Mouse (Mus musculus) MEL (cell line): ENCODE measurements around the gene Sprr4. TPM values are rescaled to one million over a fixed set of nuclear protein-coding genes. Genes with fewer than 3 reads are reported as not detected.

ENCODE experiments used
- DNase-seq: peaks from one replicate; pipeline ENCODE4 v3.0.0; 2011; ENCODE audit warnings: low read depth, low spot score
- H3K27ac ChIP-seq: 2 replicates; pipeline ENCODE4 v1.5.1; 2012; ENCODE audit warnings: low read depth, mild to moderate bottlenecking, control low read depth, low read length, moderate library complexity; ENCODE audit not compliant: control insufficient read depth
- H3K27me3 ChIP-seq, 2 experiments: fragments of 150-350 bp in 1 of 2; sonication (generic) in 1 of 2; 2 replicates each; pipeline ENCODE4 v1.6.1; 2012; ENCODE audit warnings: low read length in 2 of 2, mild to moderate bottlenecking in 2 of 2, improper control_type of control experiment in 1 of 2, moderate library complexity in 1 of 2; ENCODE audit not compliant: insufficient read depth in 2 of 2, control insufficient read depth in 1 of 2
- H3K36me3 ChIP-seq, 2 experiments: 2 replicates each; pipeline ENCODE4 v1.6.1; 2012 to 2014; ENCODE audit warnings: low read length in 2 of 2, improper control_type of control experiment in 1 of 2, inconsistent platforms in 1 of 2, mild to moderate bottlenecking in 1 of 2; ENCODE audit not compliant: insufficient read depth in 2 of 2, control insufficient read depth in 1 of 2
- H3K4me1 ChIP-seq, 2 experiments: fragments of 150-350 bp in 1 of 2; sonication (generic) in 1 of 2; 2 replicates each; pipeline ENCODE4 v1.6.1; 2012; ENCODE audit warnings: low read length in 2 of 2, improper control_type of control experiment in 1 of 2, mild to moderate bottlenecking in 1 of 2; ENCODE audit not compliant: insufficient read depth in 2 of 2, control insufficient read depth in 1 of 2
- H3K4me3 ChIP-seq, 2 experiments: fragments of 150-350 bp in 1 of 2; sonication (generic) in 1 of 2; 2 replicates each; pipeline ENCODE4 v1.5.1; 2012; ENCODE audit warnings: low read depth in 2 of 2, low read length in 2 of 2, mild to moderate bottlenecking in 2 of 2, moderate library complexity in 2 of 2, control low read depth in 1 of 2, improper control_type of control experiment in 1 of 2; ENCODE audit not compliant: control insufficient read depth in 1 of 2, insufficient read depth in 1 of 2
- H3K79me2 ChIP-seq: 2 replicates; pipeline ENCODE4 v1.6.1; 2012; ENCODE audit warnings: mild to moderate bottlenecking, low read length, moderate library complexity; ENCODE audit not compliant: control insufficient read depth, poor library complexity, insufficient read depth
- H3K9ac ChIP-seq: 2 replicates; pipeline ENCODE4 v1.6.1; 2012; ENCODE audit warnings: low read depth, mild to moderate bottlenecking, control low read depth, low read length, moderate library complexity; ENCODE audit not compliant: control insufficient read depth, poor library complexity, severe bottlenecking
- H3K9me3 ChIP-seq: fragments of 150-350 bp; sonication (generic); replicated peaks from 2 replicates; pipeline ENCODE4 v1.6.1; 2012; ENCODE audit warnings: mild to moderate bottlenecking, low read length, improper control_type of control experiment, moderate library complexity; ENCODE audit not compliant: insufficient read depth
- BHLHE40 ChIP-seq: IDR thresholded peaks from 2 replicates; pipeline ENCODE4 v1.6.1; 2012; ENCODE audit warnings: low read depth, mild to moderate bottlenecking, inconsistent platforms, low read length, improper control_type of control experiment, borderline replicate concordance
- E2F4 ChIP-seq: IDR thresholded peaks from 2 replicates; pipeline ENCODE4 v1.6.1; 2011; ENCODE audit warnings: low read depth, low read length, improper control_type of control experiment, borderline replicate concordance
- ELF1 ChIP-seq: IDR thresholded peaks from 2 replicates; pipeline ENCODE4 v1.6.1; 2014; ENCODE audit warnings: low read depth, mild to moderate bottlenecking, inconsistent platforms, low read length, improper control_type of control experiment, moderate library complexity
- EP300 ChIP-seq, 2 experiments: IDR thresholded peaks; 2 replicates each; pipeline ENCODE4 v1.6.1; 2011; ENCODE audit warnings: improper control_type of control experiment in 2 of 2, low read length in 2 of 2, low read depth in 1 of 2, mild to moderate bottlenecking in 1 of 2
- GABPA ChIP-seq: IDR thresholded peaks from 2 replicates; pipeline ENCODE4 v1.6.1; 2012; ENCODE audit warnings: low read depth, mild to moderate bottlenecking, inconsistent platforms, low read length, improper control_type of control experiment, moderate library complexity
- GATA1 ChIP-seq: IDR thresholded peaks from 2 replicates; pipeline ENCODE4 v1.6.1; 2011; ENCODE audit warnings: low read depth, low read length, improper control_type of control experiment
- HCFC1 ChIP-seq: IDR thresholded peaks from 2 replicates; pipeline ENCODE4 v1.6.1; 2012; ENCODE audit warnings: low read depth, mild to moderate bottlenecking, inconsistent platforms, low read length, improper control_type of control experiment, moderate library complexity
- MAFK ChIP-seq: IDR thresholded peaks from 2 replicates; pipeline ENCODE4 v1.6.1; 2011; ENCODE audit warnings: low read depth, mild to moderate bottlenecking, low read length, improper control_type of control experiment, borderline replicate concordance
- MAX ChIP-seq: IDR thresholded peaks from 2 replicates; pipeline ENCODE4 v1.6.1; 2011; ENCODE audit warnings: low read length, improper control_type of control experiment
- MXI1 ChIP-seq: IDR thresholded peaks from 2 replicates; pipeline ENCODE4 v1.6.1; 2011; ENCODE audit warnings: mild to moderate bottlenecking, low read depth, low read length, improper control_type of control experiment
- MYB ChIP-seq: IDR thresholded peaks from 2 replicates; pipeline ENCODE4 v1.6.1; 2011; ENCODE audit warnings: mild to moderate bottlenecking, low read depth, low read length, improper control_type of control experiment
- MYC ChIP-seq: IDR thresholded peaks from 2 replicates; pipeline ENCODE4 v1.6.1; 2011; ENCODE audit warnings: low read depth, mild to moderate bottlenecking, low read length, improper control_type of control experiment, moderate library complexity
- SIN3A ChIP-seq: IDR thresholded peaks from 2 replicates; pipeline ENCODE4 v1.6.1; 2012; ENCODE audit warnings: low read length, improper control_type of control experiment, inconsistent platforms
- SMC3 ChIP-seq: IDR thresholded peaks from 2 replicates; pipeline ENCODE4 v1.6.1; 2011; ENCODE audit warnings: low read depth, low read length, improper control_type of control experiment
- TBP ChIP-seq: IDR thresholded peaks from 2 replicates; pipeline ENCODE4 v1.8.0; 2011; ENCODE audit warnings: low read depth, low read length, improper control_type of control experiment
- UBTF ChIP-seq: IDR thresholded peaks from 2 replicates; pipeline ENCODE4 v1.6.1; 2012; ENCODE audit warnings: low read depth, mild to moderate bottlenecking, inconsistent platforms, low read length, improper control_type of control experiment, moderate library complexity, borderline replicate concordance; ENCODE audit not compliant: insufficient read depth
- USF1 ChIP-seq: IDR thresholded peaks from 2 replicates; pipeline ENCODE4 v1.6.1; 2014; ENCODE audit warnings: low read depth, mild to moderate bottlenecking, inconsistent platforms, low read length, improper control_type of control experiment, moderate library complexity
- USF2 ChIP-seq, 2 experiments: IDR thresholded peaks; 2 replicates each; pipeline ENCODE4 v1.6.1; 2011 to 2012; ENCODE audit warnings: improper control_type of control experiment in 2 of 2, low read length in 2 of 2, borderline replicate concordance in 1 of 2, inconsistent platforms in 1 of 2, low read depth in 1 of 2, mild to moderate bottlenecking in 1 of 2; ENCODE audit not compliant: insufficient read depth in 1 of 2
- ZC3H11A ChIP-seq: IDR thresholded peaks from 2 replicates; pipeline ENCODE4 v1.6.1; 2012; ENCODE audit warnings: low read depth, mild to moderate bottlenecking, inconsistent platforms, low read length, improper control_type of control experiment
- ZKSCAN1 ChIP-seq: IDR thresholded peaks from 2 replicates; pipeline ENCODE4 v1.6.1; 2012; ENCODE audit warnings: low read depth, mild to moderate bottlenecking, inconsistent platforms, low read length, improper control_type of control experiment, moderate library complexity
- ZNF384 ChIP-seq: IDR thresholded peaks from 2 replicates; pipeline ENCODE4 v1.6.1; 2012; ENCODE audit warnings: low read depth, mild to moderate bottlenecking, inconsistent platforms, low read length, improper control_type of control experiment
- polyA plus RNA-seq, 2 experiments: library from polyadenylated mRNA; stranded (reverse) in 1 of 2; unstranded in 1 of 2; fragments of >175 nt in 1 of 2; fragments of >200 nt in 1 of 2; gene quantifications; 2 replicates each; pipeline versions ENCODE4 v1.2.1 to v1.2.4; 2012; ENCODE audit warnings: low replicate concordance in 2 of 2, low read depth in 1 of 2; ENCODE audit not compliant: insufficient read length in 2 of 2, insufficient read depth in 1 of 2, missing spikeins in 1 of 2
- total RNA-seq: library from RNA; depleted of rRNA; stranded (reverse); fragments of 300-350 nt; gene quantifications from 2 replicates; pipeline ENCODE4 v1.2.3, GENCODE M21; 2012; rRNA removed

Gene Sprr4
- total RNA-seq (not detected in 2 replicates), polyA plus RNA-seq (not detected)

DNA sequence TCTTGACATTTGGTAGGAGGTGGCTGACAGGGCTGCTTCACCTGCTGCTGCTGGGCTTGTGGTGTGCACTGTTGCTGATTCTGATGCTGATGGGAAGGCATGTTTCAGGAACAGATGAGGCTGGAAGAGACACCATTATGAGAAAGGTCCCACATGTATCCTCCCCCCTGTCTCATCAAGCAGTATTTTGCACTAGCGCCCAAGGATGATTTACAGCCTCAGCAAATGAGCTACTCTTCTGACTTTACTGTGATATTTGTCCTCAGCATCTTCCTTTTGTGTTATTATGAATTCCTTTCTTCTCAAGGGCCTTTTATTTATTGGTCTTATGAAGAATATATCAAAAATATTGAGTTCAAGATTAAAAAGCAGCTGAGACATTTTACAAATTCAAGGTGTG, at the start of gene Sprr4:
Gene Sprr4, minus strand, starts transcription at position 101 of the 400 bp plus-strand sequence.
- no peak within 1 kb of the TSS for H3K27ac ChIP-seq
- no peak for TF ChIP-seq ZKSCAN1
- TF ChIP-seq ELF1: no peak
- TF ChIP-seq ZNF384: no peak
- TF ChIP-seq TBP: no peak
- TF ChIP-seq GATA1: no peak
- no peak for TF ChIP-seq BHLHE40
- no peak for TF ChIP-seq MXI1
- TF ChIP-seq MYC: no peak
- no peak for TF ChIP-seq MAX
- TF ChIP-seq MYB: no peak
- no peak for TF ChIP-seq SMC3
- TF ChIP-seq E2F4: no peak
- TF ChIP-seq USF1: no peak
- no peak for TF ChIP-seq UBTF
- no peak for TF ChIP-seq SIN3A
- TF ChIP-seq EP300 (IDR thresholded peaks at IDR 0.05; ENCODE audit: low read depth in 1 of 2, low read length in 2 of 2): no peak
- no peak for TF ChIP-seq ZC3H11A
- no peak for TF ChIP-seq HCFC1
- DNase-seq: no peak
- H3K4me3 ChIP-seq: no peak within 1 kb of the TSS
- H3K36me3 ChIP-seq: no peaks in the 10 kb centered on the region
- H3K9ac ChIP-seq: no peak within 1 kb of the TSS
- no peaks in the 10 kb centered on the region for H3K27me3 ChIP-seq
- no peaks in the 10 kb centered on the region for H3K4me1 ChIP-seq
- H3K9me3 ChIP-seq: no peaks in the 10 kb centered on the region
- no peaks in the 10 kb centered on the region for H3K79me2 ChIP-seq

DNA sequence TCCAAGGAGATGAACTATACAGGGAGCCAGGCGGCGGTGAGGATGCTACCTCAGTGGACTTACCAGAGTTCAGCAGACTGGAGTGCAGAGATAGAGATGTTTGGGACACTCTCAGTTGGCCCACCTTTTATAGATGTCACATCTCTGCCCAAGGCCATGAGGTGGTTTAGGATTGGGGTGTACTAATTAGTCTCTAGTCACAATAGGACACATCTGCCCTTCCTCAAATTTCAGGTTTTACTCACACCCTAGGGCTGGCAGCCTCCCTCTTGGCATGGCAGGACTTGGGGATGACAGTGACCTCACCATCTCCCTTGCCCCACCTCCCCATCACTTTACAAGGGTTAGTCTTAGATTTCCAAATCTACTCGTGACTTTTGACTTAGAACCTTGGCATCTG, 34.1 kb upstream of the Sprr4 start, which contains the start of gene 2310046K23Rik:
Gene 2310046K23Rik, minus strand, starts transcription at position 101 of the 400 bp plus-strand sequence.
- Histone ChIP-seq H3K27me3 (no peaks in the 10 kb centered on the region), H3K9ac (no peak within 1 kb of the TSS), H3K27ac (no peak within 1 kb of the TSS), H3K9me3 (no peaks in the 10 kb centered on the region), H3K79me2 (no peaks in the 10 kb centered on the region), H3K36me3 (no peaks in the 10 kb centered on the region)
- DNase-seq: no peak
- TF ChIP-seq E2F4: no peak
- no peak for TF ChIP-seq USF2 (IDR thresholded peaks at IDR 0.05; ENCODE audit: borderline replicate concordance in 1 of 2, insufficient read depth in 1 of 2, low read depth in 1 of 2, low read length in 2 of 2)
- no peak for TF ChIP-seq ZC3H11A
- TF ChIP-seq MYC: no peak
- no peak for TF ChIP-seq GABPA
- TF ChIP-seq MAFK: no peak
- TF ChIP-seq, all 39 proteins: peak for 0
- Histone ChIP-seq H3K4me1 (no peaks in the 10 kb centered on the region), H3K4me3 (no peak within 1 kb of the TSS)
